Mouse (Mus musculus) stomach, embryonic 16.5 days (tissue): ENCODE measurements around the gene Ttc25. TPM values are rescaled to one million over a fixed set of nuclear protein-coding genes. Genes with fewer than 3 reads are reported as not detected.

ENCODE experiments used
- ATAC-seq: fragments of 200-750 bp; cut with Nextera tagmentation; 2 replicates; pipeline ENCODE4 v1.8.0; 2017; ENCODE audit warnings: moderate number of reproducible peaks, moderate TSS enrichment; ENCODE audit not compliant: insufficient read depth, low FRiP score
- H3K27ac ChIP-seq: fragments of 300-500 bp; sonication (generic); 2 replicates; pipeline ENCODE4 v1.5.1; 2014; ENCODE audit warnings: low read length
- H3K27me3 ChIP-seq: fragments of 300-500 bp; sonication (generic); 2 replicates; pipeline ENCODE4 v1.6.1; 2014; ENCODE audit warnings: low read length, control low read depth, mixed read lengths; ENCODE audit not compliant: control insufficient read depth, insufficient read depth
- H3K36me3 ChIP-seq: fragments of 300-500 bp; sonication (generic); 2 replicates; pipeline ENCODE4 v1.6.1; 2014; ENCODE audit warnings: low read length; ENCODE audit not compliant: control insufficient read depth, insufficient read depth
- H3K4me1 ChIP-seq: fragments of 300-500 bp; sonication (generic); 2 replicates; pipeline ENCODE4 v1.6.1; 2014; ENCODE audit warnings: low read length, control low read depth, mixed read lengths; ENCODE audit not compliant: control insufficient read depth, insufficient read depth
- H3K4me2 ChIP-seq: fragments of 300-500 bp; sonication (generic); 2 replicates; pipeline ENCODE4 v1.6.1; 2014; ENCODE audit warnings: low read depth, low read length, mixed read lengths
- H3K4me3 ChIP-seq: fragments of 300-500 bp; sonication (generic); replicated peaks from 2 replicates; pipeline ENCODE4 v1.5.1; 2014; ENCODE audit warnings: mild to moderate bottlenecking, low read length
- H3K9ac ChIP-seq: fragments of 300-500 bp; sonication (generic); 2 replicates; pipeline ENCODE4 v1.6.1; 2014; ENCODE audit warnings: low read length
- H3K9me3 ChIP-seq: fragments of 300-500 bp; sonication (generic); replicated peaks from 2 replicates; pipeline ENCODE4 v1.6.1; 2016; ENCODE audit warnings: low read length, control low read depth; ENCODE audit not compliant: control insufficient read depth
- WGBS: fragments of 180-500 bp; shearing (Covaris S2); extraction: QIAGEN DNeasy Blood & Tissue Kit; methylation state at CpG from one replicate; pipeline ENCODE4 v1.1.7; 2014; 5-methylcytosine and 5-hydroxymethylcytosine counted together
- polyA plus RNA-seq: library from polyadenylated mRNA; unstranded; fragments of >200 nt; fragmentation: Nextera tagmentation; extraction: Ambion mirVana; gene quantifications from 2 replicates; pipeline ENCODE4 v1.2.1, GENCODE M21; 2015

The Ttc25 gene
- polyA plus RNA-seq, 1 experiment from 2014 or later = 0.40 TPM

GRCm38 (mm10) chr11:100598074-100598473 is 52.7 kb downstream of the Ttc25 start:
- H3K9me3 ChIP-seq = no peaks in the 10 kb centered on the region
- H3K9ac ChIP-seq = no peak overlapping the region
- no peak overlapping the region for H3K4me2 ChIP-seq
- no peaks in the 10 kb centered on the region for H3K27me3 ChIP-seq
- no peak for ATAC-seq
- H3K36me3 ChIP-seq = peaks cover 15% of the 10 kb centered on the region
- H3K4me1 ChIP-seq = no peaks in the 10 kb centered on the region
- 74% methylated on average over 4 of the region's 4 CpGs for WGBS
- H3K27ac ChIP-seq = no peak overlapping the region
- no peak overlapping the region for H3K4me3 ChIP-seq

- no peak overlapping the region for H3K27ac ChIP-seq
- peaks cover 12% of the 10 kb centered on the region for H3K36me3 ChIP-seq
- WGBS = 95% methylated on average over 3 of the region's 3 CpGs
- ATAC-seq = no peak
- H3K4me1 ChIP-seq = no peaks in the 10 kb centered on the region
- no peak overlapping the region for H3K9ac ChIP-seq
- H3K4me3 ChIP-seq = no peak overlapping the region
- no peak overlapping the region for H3K4me2 ChIP-seq
- no peaks in the 10 kb centered on the region for H3K9me3 ChIP-seq
- H3K27me3 ChIP-seq = no peaks in the 10 kb centered on the region
These were observed 56.0 kb downstream of the Ttc25 start for GRCm38 (mm10) chr11:100601372-100601771.

GRCm38 (mm10) chr11:100603155-100603554 is 57.7 kb downstream of the Ttc25 start:
- Histone ChIP-seq H3K4me1 (no peaks in the 10 kb centered on the region), H3K4me2 (no peak overlapping the region), H3K9me3 (no peaks in the 10 kb centered on the region), H3K9ac (no peak overlapping the region), H3K27me3 (no peaks in the 10 kb centered on the region), H3K36me3 (peaks cover 2% of the 10 kb centered on the region; the same call in 1 of the 2 replicates), H3K27ac (no peak overlapping the region), H3K4me3 (no peak overlapping the region)
- 87% methylated on average over 9 of the region's 9 CpGs for WGBS
- ATAC-seq = no peak

GRCm38 (mm10) chr11:100603813-100604212 is 58.4 kb downstream of the Ttc25 start:
- Histone ChIP-seq H3K4me1 (no peaks in the 10 kb centered on the region), H3K4me2 (no peak overlapping the region), H3K27ac (no peak overlapping the region; the same call in 1 of the 2 replicates), H3K9me3 (no peaks in the 10 kb centered on the region), H3K9ac (no peak overlapping the region), H3K27me3 (no peaks in the 10 kb centered on the region), H3K4me3 (no peak overlapping the region), H3K36me3 (peaks cover 2% of the 10 kb centered on the region; the same call in 1 of the 2 replicates)
- 75% methylated on average over 8 of the region's 8 CpGs for WGBS
- no peak for ATAC-seq

GRCm38 (mm10) chr11:100604321-100605005 is 59.1 kb downstream of the Ttc25 start:
- Histone ChIP-seq H3K9me3 (no peaks in the 10 kb centered on the region), H3K4me2 (no peak overlapping the region), H3K4me1 (no peaks in the 10 kb centered on the region), H3K27me3 (no peaks in the 10 kb centered on the region), H3K27ac (no peak overlapping the region), H3K9ac (no peak overlapping the region), H3K4me3 (no peak overlapping the region), H3K36me3 (no peaks in the 10 kb centered on the region)
- ATAC-seq = no peak
- WGBS = 72% methylated on average over 4 of the region's 4 CpGs

- no peaks in the 10 kb centered on the region for H3K27me3 ChIP-seq
- no peak for ATAC-seq
- 86% methylated on average over 10 of the region's 10 CpGs for WGBS
These were observed 60.0 kb downstream of the Ttc25 start for GRCm38 (mm10) chr11:100605451-100605850.

GRCm38 (mm10) chr11:100607121-100607520 is 61.7 kb downstream of the Ttc25 start:
- 85% methylated on average over 6 of the region's 6 CpGs for WGBS
- Histone ChIP-seq H3K9ac (no peak overlapping the region), H3K36me3 (no peaks in the 10 kb centered on the region), H3K4me3 (no peak overlapping the region), H3K27ac (no peak overlapping the region), H3K4me2 (no peak overlapping the region), H3K4me1 (peaks cover 6% of the 10 kb centered on the region; the same call in 1 of the 2 replicates), H3K9me3 (no peaks in the 10 kb centered on the region), H3K27me3 (no peaks in the 10 kb centered on the region)
- no peak for ATAC-seq

More at GRCm38 (mm10) chr11:100605451-100605850, 60.0 kb downstream of the Ttc25 start:
- Histone ChIP-seq H3K4me3 (no peak overlapping the region), H3K36me3 (no peaks in the 10 kb centered on the region), H3K27ac (no peak overlapping the region), H3K9ac (no peak overlapping the region; the same call in 1 of the 2 replicates), H3K4me1 (peaks cover 5% of the 10 kb centered on the region; the same call in 1 of the 2 replicates), H3K9me3 (no peaks in the 10 kb centered on the region), H3K4me2 (no peak overlapping the region)

GRCm38 (mm10) chr11:100608796-100609195 is 63.4 kb downstream of the Ttc25 start:
- ATAC-seq = no peak
- no peaks in the 10 kb centered on the region for H3K27me3 ChIP-seq
- 62% methylated on average over 4 of the region's 4 CpGs for WGBS
- no peak overlapping the region for H3K4me3 ChIP-seq
- no peaks in the 10 kb centered on the region for H3K9me3 ChIP-seq
- H3K4me1 ChIP-seq = peaks cover 6% of the 10 kb centered on the region; the same call in 1 of the 2 replicates
- no peak overlapping the region for H3K9ac ChIP-seq
- no peak overlapping the region for H3K27ac ChIP-seq
- no peak overlapping the region for H3K4me2 ChIP-seq
- no peaks in the 10 kb centered on the region for H3K36me3 ChIP-seq

- H3K4me3 ChIP-seq = no peak overlapping the region
- WGBS = 72% methylated on average over 5 of the region's 5 CpGs
- no peak overlapping the region for H3K4me2 ChIP-seq
- no peak overlapping the region for H3K27ac ChIP-seq
- H3K4me1 ChIP-seq = peaks cover 6% of the 10 kb centered on the region; the same call in 1 of the 2 replicates
- no peaks in the 10 kb centered on the region for H3K36me3 ChIP-seq
- H3K27me3 ChIP-seq = no peaks in the 10 kb centered on the region
- H3K9me3 ChIP-seq = no peaks in the 10 kb centered on the region
- no peak overlapping the region for H3K9ac ChIP-seq
- no peak for ATAC-seq
These were observed 64.1 kb downstream of the Ttc25 start for GRCm38 (mm10) chr11:100609355-100609996.
